Mouse (Mus musculus) hindbrain, embryonic 12.5 days (tissue): ENCODE measurements around the gene Esrra. TPM values are rescaled to one million over a fixed set of nuclear protein-coding genes. Genes with fewer than 3 reads are reported as not detected.
"Not testable (repeated sequence)": the region's sequence is repeated elsewhere in the genome, so short reads cannot be mapped to it uniquely, and the experiment has no call there.

Experiments
- ATAC-seq: fragments of 200-750 bp; cut with Nextera tagmentation; 2 replicates; pipeline ENCODE4 v1.8.0; 2017; ENCODE audit warnings: moderate TSS enrichment; ENCODE audit not compliant: low FRiP score
- H3K27ac ChIP-seq: fragments of 300-500 bp; sonication (generic); 2 replicates; pipeline ENCODE4 v1.5.1; 2016; ENCODE audit warnings: mild to moderate bottlenecking
- H3K27me3 ChIP-seq: fragments of 300-500 bp; sonication (generic); 2 replicates; pipeline ENCODE4 v1.6.1; 2016; ENCODE audit warnings: mild to moderate bottlenecking
- H3K36me3 ChIP-seq: fragments of 300-500 bp; sonication (generic); 2 replicates; pipeline ENCODE4 v1.6.1; 2016; ENCODE audit warnings: mild to moderate bottlenecking
- H3K4me1 ChIP-seq: fragments of 300-500 bp; sonication (generic); 2 replicates; pipeline ENCODE4 v1.6.1; 2016
- H3K4me2 ChIP-seq: fragments of 300-500 bp; sonication (generic); replicated peaks from 2 replicates; pipeline ENCODE4 v1.6.1; 2016; ENCODE audit warnings: mild to moderate bottlenecking
- H3K4me3 ChIP-seq: fragments of 300-500 bp; sonication (generic); 2 replicates; pipeline ENCODE4 v1.5.1; 2016; ENCODE audit warnings: mild to moderate bottlenecking
- H3K9ac ChIP-seq: fragments of 300-500 bp; sonication (generic); 2 replicates; pipeline ENCODE4 v1.6.1; 2016; ENCODE audit warnings: mild to moderate bottlenecking, moderate library complexity
- H3K9me3 ChIP-seq: fragments of 300-500 bp; sonication (generic); replicated peaks from 2 replicates; pipeline ENCODE4 v1.6.1; 2016; ENCODE audit warnings: mild to moderate bottlenecking
- WGBS: fragments of 180-500 bp; shearing (Covaris S2); methylation state at CpG from one replicate; pipeline ENCODE4 v1.1.7; 2016; 5-methylcytosine and 5-hydroxymethylcytosine counted together
- polyA plus RNA-seq: library from polyadenylated mRNA; unstranded; fragments of >200 nt; fragmentation: Nextera tagmentation; extraction: Ambion mirVana; gene quantifications from 2 replicates; pipeline ENCODE4 v1.2.1, GENCODE M21; 2016

Gene Esrra
- polyA plus RNA-seq, 1 experiment from 2014 or later = 16.6 TPM

GRCm38 (mm10) chr19:6905498-6906159 lies 16.0 kb downstream of the Esrra start:
- H3K9me3 ChIP-seq = no peaks in the 10 kb centered on the region
- no peak for ATAC-seq
- no peak overlapping the region for H3K27ac ChIP-seq
- peaks cover 15% of the 10 kb centered on the region for H3K4me1 ChIP-seq
- no peak overlapping the region for H3K9ac ChIP-seq
- peaks cover 28% of the 10 kb centered on the region for H3K36me3 ChIP-seq
- 89% methylated on average over 11 of the region's 11 CpGs for WGBS
- no peak overlapping the region for H3K4me3 ChIP-seq
- H3K27me3 ChIP-seq = no peaks in the 10 kb centered on the region
- no peak overlapping the region for H3K4me2 ChIP-seq

DNA sequence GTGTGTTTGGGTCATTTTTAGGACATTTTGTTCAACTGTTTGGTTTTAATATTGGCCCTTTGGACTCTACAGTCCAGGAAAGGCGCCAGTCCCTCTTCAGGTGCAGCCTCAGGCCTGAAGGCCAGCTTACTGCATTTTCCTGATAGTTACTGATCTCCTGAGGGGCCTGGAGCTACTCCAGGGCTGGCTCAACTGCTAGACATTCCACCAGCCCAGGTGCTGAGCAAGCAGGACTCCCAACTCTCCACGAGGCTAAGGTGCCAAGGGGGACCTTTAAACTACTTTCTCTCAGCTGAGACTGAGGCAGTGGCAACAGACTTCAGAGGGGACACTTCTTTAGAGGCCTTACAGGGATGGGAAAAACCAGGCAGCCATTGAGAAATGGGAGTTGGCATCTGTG lies 16.8 kb downstream of the Esrra start:
- Histone ChIP-seq H3K9ac (no peak overlapping the region; the same call in 1 of the 2 replicates), H3K27me3 (no peaks in the 10 kb centered on the region), H3K4me1 (peaks cover 15% of the 10 kb centered on the region), H3K4me2 (no peak overlapping the region), H3K4me3 (no peak overlapping the region), H3K9me3 (no peaks in the 10 kb centered on the region), H3K27ac (no peak overlapping the region), H3K36me3 (peaks cover 28% of the 10 kb centered on the region)
- ATAC-seq = no peak
- WGBS = 81% methylated on average over 2 of the region's 2 CpGs

GRCm38 (mm10) chr19:6903031-6903430 lies 18.6 kb downstream of the Esrra start:
- Histone ChIP-seq H3K27ac (no peak overlapping the region), H3K9ac (no peak overlapping the region), H3K4me2 (no peak overlapping the region), H3K27me3 (no peaks in the 10 kb centered on the region), H3K9me3 (no peaks in the 10 kb centered on the region), H3K4me3 (no peak overlapping the region), H3K4me1 (peaks cover 5% of the 10 kb centered on the region), H3K36me3 (peaks cover 28% of the 10 kb centered on the region)
- ATAC-seq = no peak
- 97% methylated on average over 1 of the region's 1 CpGs for WGBS

DNA sequence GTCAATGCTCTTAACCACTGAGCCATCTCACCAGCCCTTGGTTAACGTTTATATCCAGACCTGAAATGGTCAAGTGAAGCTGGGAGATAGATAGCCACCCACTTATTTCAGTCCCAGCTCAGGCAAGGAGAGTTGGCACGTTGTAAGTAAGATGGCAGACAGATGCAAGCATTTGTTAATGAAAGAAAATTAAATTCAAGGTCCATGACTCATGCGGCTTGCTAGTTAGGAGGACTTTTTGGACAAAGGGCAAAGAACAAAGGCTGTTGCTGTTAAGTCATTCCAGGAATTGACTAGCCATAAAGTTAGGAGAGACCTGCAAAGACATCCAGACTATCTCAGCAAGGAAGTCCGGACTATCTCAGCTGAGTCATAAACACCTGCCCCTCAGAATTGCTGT lies 22.0 kb downstream of the Esrra start:
- no peak overlapping the region for H3K4me3 ChIP-seq
- H3K4me1 ChIP-seq = no peaks in the 10 kb centered on the region
- peaks cover 8% of the 10 kb centered on the region for H3K9me3 ChIP-seq
- no peak overlapping the region for H3K9ac ChIP-seq
- no peak overlapping the region for H3K4me2 ChIP-seq
- WGBS = 84% methylated on average over 4 of the region's 4 CpGs
- H3K36me3 ChIP-seq = peaks cover 3% of the 10 kb centered on the region; the same call in 1 of the 2 replicates
- no peak for ATAC-seq
- H3K27me3 ChIP-seq = no peaks in the 10 kb centered on the region
- no peak overlapping the region for H3K27ac ChIP-seq

DNA sequence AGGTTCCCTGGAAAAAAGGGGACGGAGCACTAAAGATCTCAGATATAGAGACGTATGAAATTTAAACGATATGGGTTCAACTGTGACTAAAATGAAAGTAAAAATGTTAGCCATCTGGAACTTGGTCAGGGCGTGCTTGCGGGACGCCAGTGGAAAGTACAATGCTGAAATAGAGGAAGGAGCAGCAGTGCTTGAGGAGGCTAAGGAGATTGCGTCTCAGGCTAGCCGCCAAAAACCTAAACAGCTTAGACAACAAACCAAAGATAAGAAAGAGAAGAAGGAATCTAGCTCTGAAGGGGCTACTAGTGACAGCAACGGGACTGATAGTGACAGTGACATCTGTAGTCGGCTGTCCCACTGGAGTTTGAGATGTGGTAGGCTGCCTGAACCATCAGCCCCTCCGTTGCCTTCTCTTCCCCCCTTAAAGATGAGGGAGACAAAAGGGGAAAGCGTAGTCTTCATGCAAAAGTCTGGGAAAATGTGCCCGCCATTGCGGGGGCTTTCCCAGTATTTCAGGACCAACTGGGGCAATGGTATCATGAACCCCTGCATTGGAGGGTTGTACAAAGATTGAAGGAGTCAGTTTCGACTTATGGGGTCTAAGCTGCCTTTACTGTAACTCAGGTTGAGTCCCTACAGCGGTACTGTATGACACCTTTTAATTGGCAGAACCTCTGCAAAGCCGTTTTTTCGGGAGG lies 25.9 kb downstream of the Esrra start:
- ATAC-seq, H3K4me1 ChIP-seq: not testable (repeated sequence)

GRCm38 (mm10) chr19:6893731-6894451 lies 27.7 kb downstream of the Esrra start:
- no peak for ATAC-seq
- H3K36me3 ChIP-seq = no peaks in the 10 kb centered on the region
- no peaks in the 10 kb centered on the region for H3K27me3 ChIP-seq
- no peak overlapping the region for H3K27ac ChIP-seq
- 91% methylated on average over 14 of the region's 14 CpGs for WGBS
- H3K4me1 ChIP-seq = no peaks in the 10 kb centered on the region
- H3K9me3 ChIP-seq = peaks cover 8% of the 10 kb centered on the region
- no peak overlapping the region for H3K9ac ChIP-seq
- no peak overlapping the region for H3K4me3 ChIP-seq
- no peak overlapping the region for H3K4me2 ChIP-seq

More for the DNA sequence above, 25.9 kb downstream of the Esrra start:
- not testable (repeated sequence) for H3K36me3 ChIP-seq, H3K27me3 ChIP-seq, H3K9ac ChIP-seq, H3K4me3 ChIP-seq, H3K4me2 ChIP-seq, H3K27ac ChIP-seq, H3K9me3 ChIP-seq
- 91% methylated on average over 18 of the region's 18 CpGs for WGBS

DNA sequence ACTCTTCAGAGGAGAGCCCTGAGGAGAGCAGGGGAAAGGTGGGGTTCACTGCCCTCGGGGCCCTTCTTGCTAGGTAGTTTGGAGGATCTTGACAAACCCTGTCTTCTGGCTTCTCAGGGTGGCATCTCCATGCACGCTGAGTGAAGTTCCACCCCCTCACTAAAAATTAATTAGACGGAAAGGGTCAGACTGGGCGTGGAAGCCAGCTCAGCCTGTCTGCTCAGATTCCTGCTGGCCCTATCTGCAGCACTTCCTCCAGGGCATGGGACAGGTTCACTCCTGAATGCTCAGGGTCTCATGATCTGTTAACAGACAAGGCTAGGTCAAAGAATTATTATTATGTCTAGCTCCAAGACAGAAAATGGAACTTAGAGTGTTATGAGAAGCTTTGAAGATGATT lies 29.1 kb downstream of the Esrra start:
- Histone ChIP-seq H3K36me3 (no peaks in the 10 kb centered on the region), H3K27me3 (no peaks in the 10 kb centered on the region), H3K4me2 (no peak overlapping the region), H3K9me3 (peaks cover 8% of the 10 kb centered on the region), H3K27ac (no peak overlapping the region), H3K4me3 (no peak overlapping the region), H3K4me1 (no peaks in the 10 kb centered on the region), H3K9ac (no peak overlapping the region)
- WGBS = 60% methylated on average over 4 of the region's 4 CpGs
- ATAC-seq = no peak

DNA sequence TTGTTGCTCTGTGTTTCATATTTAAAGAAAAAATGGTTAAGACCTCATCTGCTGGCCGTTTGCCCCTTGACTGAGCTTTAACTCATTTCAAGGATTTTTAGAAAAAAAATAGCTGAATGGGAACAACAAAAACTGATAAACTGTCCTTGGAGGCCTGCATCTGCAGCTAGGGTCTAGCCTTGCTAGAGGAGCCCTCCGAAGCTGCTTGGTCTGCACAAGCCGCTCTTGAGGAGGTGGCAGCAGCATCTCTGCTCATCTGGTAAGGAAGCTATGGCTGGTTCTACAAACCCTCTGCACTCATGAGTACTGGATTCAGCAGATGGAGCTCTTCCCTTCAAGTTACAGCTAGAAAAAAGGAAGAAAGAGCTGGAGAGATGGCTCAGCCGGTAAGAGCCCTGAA lies 43.6 kb downstream of the Esrra start:
- peaks cover 21% of the 10 kb centered on the region for H3K9me3 ChIP-seq
- ATAC-seq = no peak
- no peaks in the 10 kb centered on the region for H3K27me3 ChIP-seq
- H3K36me3 ChIP-seq = no peaks in the 10 kb centered on the region
- no peaks in the 10 kb centered on the region for H3K4me1 ChIP-seq
- H3K9ac ChIP-seq = no peak overlapping the region
- H3K4me3 ChIP-seq = no peak overlapping the region
- no peak overlapping the region for H3K4me2 ChIP-seq
- 88% methylated on average over 4 of the region's 4 CpGs for WGBS
- H3K27ac ChIP-seq = no peak overlapping the region

DNA sequence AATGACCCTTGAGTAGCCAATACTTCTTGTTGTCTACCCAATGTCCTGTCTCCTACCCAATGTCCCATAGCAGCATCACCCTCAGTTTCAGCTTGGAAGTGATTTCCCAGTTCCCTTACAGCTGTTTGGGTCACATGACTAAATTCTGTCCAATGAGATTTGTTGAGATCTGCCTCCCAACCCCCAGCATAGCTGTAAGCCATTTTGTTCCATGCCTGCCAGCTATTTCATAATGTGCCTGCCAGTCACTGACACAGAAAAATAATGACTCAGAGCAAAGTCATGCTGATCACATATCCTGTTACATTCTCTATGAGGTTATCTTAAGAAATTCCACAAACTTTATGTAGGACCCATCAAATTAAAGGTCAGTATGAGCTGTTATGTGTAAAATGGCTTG lies 44.8 kb downstream of the Esrra start:
- no peaks in the 10 kb centered on the region for H3K36me3 ChIP-seq
- no peak overlapping the region for H3K4me3 ChIP-seq
- H3K9me3 ChIP-seq = peaks cover 20% of the 10 kb centered on the region
- no peaks in the 10 kb centered on the region for H3K4me1 ChIP-seq
- H3K9ac ChIP-seq = no peak overlapping the region
- H3K4me2 ChIP-seq = no peak overlapping the region
- H3K27ac ChIP-seq = no peak overlapping the region
- no peaks in the 10 kb centered on the region for H3K27me3 ChIP-seq
- ATAC-seq = no peak

GRCm38 (mm10) chr19:6875834-6876233 lies 45.8 kb downstream of the Esrra start:
- Histone ChIP-seq H3K9ac (no peak overlapping the region), H3K4me1 (no peaks in the 10 kb centered on the region), H3K36me3 (no peaks in the 10 kb centered on the region), H3K27me3 (no peaks in the 10 kb centered on the region), H3K4me2 (no peak overlapping the region), H3K9me3 (peaks cover 12% of the 10 kb centered on the region), H3K4me3 (no peak overlapping the region), H3K27ac (no peak overlapping the region)
- 91% methylated on average over 6 of the region's 6 CpGs for WGBS
- no peak for ATAC-seq

DNA sequence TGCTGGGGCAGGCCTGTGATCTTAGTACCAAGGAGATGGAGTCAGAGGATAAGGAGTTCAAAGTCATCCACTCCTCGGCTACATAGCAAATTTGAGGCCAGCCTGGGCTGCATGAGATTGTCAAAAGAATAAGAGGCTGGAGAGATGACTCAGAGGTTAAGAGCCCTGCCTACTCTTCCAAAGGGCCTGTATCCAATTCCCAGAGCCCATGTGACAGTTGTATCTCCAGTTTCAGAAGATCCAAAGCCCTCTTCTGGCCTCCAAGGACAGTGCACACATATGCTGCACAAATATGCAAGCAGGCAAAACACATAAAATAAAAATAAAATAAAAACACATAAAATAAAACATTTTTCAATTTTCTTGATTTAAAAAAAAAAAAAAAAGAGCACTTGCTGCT lies 47.4 kb downstream of the Esrra start:
- H3K4me2 ChIP-seq = no peak overlapping the region
- H3K27me3 ChIP-seq = no peaks in the 10 kb centered on the region
- H3K36me3 ChIP-seq = no peaks in the 10 kb centered on the region
- 85% methylated on average over 1 of the region's 1 CpGs for WGBS
- H3K27ac ChIP-seq = no peak overlapping the region
- H3K4me3 ChIP-seq = no peak overlapping the region
- no peaks in the 10 kb centered on the region for H3K4me1 ChIP-seq
- H3K9me3 ChIP-seq = 0 out of 2 replicates have a peak, but pooled peaks cover 4% of the 10 kb centered on the region
- ATAC-seq = no peak
- H3K9ac ChIP-seq = no peak overlapping the region

GRCm38 (mm10) chr19:6872701-6873100 lies 48.9 kb downstream of the Esrra start:
- WGBS = 84% methylated on average over 3 of the region's 3 CpGs
- Histone ChIP-seq H3K27me3 (no peaks in the 10 kb centered on the region), H3K4me3 (no peak overlapping the region), H3K36me3 (no peaks in the 10 kb centered on the region), H3K9me3 (no peaks in the 10 kb centered on the region), H3K4me1 (no peaks in the 10 kb centered on the region), H3K4me2 (no peak overlapping the region), H3K9ac (no peak overlapping the region), H3K27ac (no peak overlapping the region)
- no peak for ATAC-seq
